Mouse (Mus musculus) liver, embryonic 14.5 days (tissue): ENCODE measurements around the gene Hipk2.

Experiments
- CTCF ChIP-seq: IDR thresholded peaks from 2 replicates; pipeline ENCODE4 v1.5.1; 2016; ENCODE audit warnings: antibody characterized with exemption, low read depth, control low read depth
- EP300 ChIP-seq: IDR thresholded peaks from 2 replicates; pipeline ENCODE4 v1.6.1; 2016; ENCODE audit warnings: antibody characterized with exemption, low read depth

DNA sequence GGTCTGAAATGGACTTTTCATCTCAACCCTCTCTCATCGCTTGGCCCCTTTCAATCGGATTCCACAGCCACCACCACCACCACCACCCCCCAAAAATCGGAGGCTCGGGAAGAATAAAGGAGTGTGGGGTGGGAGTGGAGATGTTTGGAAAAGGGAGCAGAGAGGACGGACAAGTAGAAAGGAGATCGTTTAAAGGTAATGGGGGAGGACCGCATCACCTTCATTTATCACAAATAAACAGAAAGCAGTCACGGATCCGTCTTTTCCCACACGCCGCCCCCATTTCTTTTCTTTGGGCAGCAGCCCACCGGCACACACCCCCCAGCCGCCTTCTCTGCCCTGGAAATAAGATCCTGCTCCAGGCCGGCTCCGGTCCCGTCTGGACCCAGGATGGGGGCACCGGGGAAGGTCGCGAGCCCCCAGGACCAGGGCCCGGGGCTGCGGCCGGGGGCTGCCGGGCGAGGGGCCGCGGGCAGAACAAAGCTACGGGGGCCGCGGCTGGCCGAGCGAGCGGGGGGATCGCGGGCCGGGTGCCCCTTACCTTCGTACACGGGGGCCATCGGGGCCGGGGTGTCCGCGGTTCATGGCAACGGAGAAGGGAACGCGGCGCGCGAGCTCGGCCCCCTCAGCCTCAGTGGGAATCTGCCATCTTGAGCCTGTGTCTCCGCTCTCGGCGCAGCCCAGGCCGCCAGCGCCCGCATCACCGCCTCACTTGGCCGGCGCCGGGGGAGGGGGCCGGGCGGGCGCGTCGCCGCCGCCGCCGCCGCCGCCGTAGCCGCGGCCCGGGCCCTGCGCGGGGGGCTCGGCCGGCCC is 501 bp downstream of the Hipk2 start, which contains the start of gene Tbxas1:
- TF ChIP-seq CTCF: no peak
- TF ChIP-seq EP300: no peak
